Mouse (Mus musculus): ENCODE results near the gene Znrf3. TPM values are rescaled to one million over a fixed set of nuclear protein-coding genes. Genes with fewer than 3 reads are reported as not detected.
"Not testable (repeated sequence)": the region's sequence is repeated elsewhere in the genome, so short reads cannot be mapped to it uniquely, and the experiment has no call there.

The Znrf3 gene
- total RNA-seq (2014; rRNA removed) (13.6 and 17.1 TPM in 2 replicates), polyA plus RNA-seq (2015; fragmentation: Nextera tagmentation; extraction: Ambion mirVana) (9.9 and 10.2 TPM in 2 replicates)

DNA sequence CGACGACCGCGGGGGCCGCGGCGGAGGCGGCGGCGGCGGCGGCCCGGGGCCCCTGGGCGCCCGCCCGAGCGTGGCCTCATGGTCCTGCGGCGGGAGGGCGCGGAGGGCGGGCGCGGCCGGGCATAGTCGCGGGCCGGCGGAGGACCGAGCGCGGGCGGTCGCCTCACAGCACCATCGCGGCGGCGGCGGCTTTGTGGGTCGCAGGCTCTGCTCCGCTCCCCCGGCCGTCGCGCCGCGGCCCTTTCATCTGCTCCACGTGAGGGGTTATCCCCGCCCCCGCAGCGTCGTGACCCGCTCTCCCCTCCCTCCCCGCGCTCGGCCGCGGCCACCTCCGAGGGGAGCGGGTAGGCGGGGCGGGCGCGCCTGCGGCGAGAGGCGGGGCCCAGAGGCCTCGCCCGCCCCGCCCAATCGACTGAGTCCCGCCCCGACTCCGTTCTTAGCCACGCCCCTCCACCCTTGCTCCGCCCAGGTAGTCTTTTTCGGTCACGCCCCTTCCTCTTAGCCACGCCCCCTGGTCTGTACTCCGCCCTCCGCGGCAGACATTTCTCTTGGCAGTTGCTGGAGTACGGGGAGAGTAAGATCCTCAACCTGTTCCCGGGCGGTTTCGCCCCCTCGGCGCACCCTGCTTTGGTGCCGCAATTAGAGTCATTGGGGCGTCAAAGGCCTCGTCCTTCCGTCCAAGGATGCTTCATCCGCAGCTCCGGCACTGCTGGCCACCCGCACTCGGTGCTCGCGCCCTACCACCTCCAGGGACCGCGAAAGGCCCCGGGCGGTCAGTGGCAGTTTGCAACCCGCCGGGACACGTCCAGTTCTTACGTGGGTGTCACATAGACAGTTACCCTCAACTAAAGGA lies at the start of gene Znrf3:
TSS of gene Znrf3 (minus strand) at position 249 of the 853 bp plus-strand sequence.
- peak within 1 kb of the TSS; percentile 96 for H3K4me2 ChIP-seq (ENCODE audit: low read depth, low read length)
- H3K9me3 ChIP-seq (ENCODE audit: low read length), result no peaks in the 10 kb centered on the region
- no peaks in the 10 kb centered on the region for H3K36me3 ChIP-seq (ENCODE audit: insufficient read depth, low read length)
- peaks cover 15% of the 10 kb centered on the region; the same call in 1 of the 2 replicates for H3K4me1 ChIP-seq (ENCODE audit: insufficient read depth, low read length)
- peak within 1 kb of the TSS; percentile 85 for H3K4me3 ChIP-seq (ENCODE audit: low read length)
- TF ChIP-seq CTCF (IDR thresholded peaks at IDR 0.05; ENCODE audit: low read depth), result no peak
- peak within 1 kb of the TSS; percentile 81 for H3K9ac ChIP-seq (replicated peaks; ENCODE audit: low read length)
- peak; percentile 95 for DNase-seq (ENCODE audit: low spot score)
- WGBS, result under 1% methylated on average over 58 of the region's 106 CpGs
- peak within 1 kb of the TSS; percentile 79 for H3K27ac ChIP-seq
- ATAC-seq, result peak; percentile 94
- no peaks in the 10 kb centered on the region for H3K27me3 ChIP-seq (ENCODE audit: insufficient read depth, low read length)

DNA sequence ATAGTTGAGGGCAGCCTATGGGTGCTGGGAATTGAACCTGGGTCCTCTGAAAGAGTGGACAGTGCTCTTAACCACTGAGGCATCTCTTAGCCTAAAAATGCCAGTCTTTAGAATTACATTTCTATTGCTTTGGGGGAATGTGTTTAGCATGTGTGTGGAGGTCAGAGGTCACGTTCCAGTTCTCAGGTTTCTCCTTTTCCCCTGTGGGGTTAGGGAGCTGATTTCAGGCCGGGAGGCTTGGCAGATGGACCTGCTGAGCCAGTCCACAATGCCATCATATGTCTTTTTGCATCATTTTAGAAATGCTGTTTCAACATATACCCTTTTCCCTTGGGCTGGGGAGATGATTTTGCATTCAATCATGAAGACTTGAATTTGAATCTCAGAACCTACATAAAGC lies 49.2 kb upstream of the Znrf3 start:
- Histone ChIP-seq H3K27me3 (ENCODE audit: insufficient read depth, low read length) (no peaks in the 10 kb centered on the region), H3K36me3 (ENCODE audit: insufficient read depth, low read length) (no peaks in the 10 kb centered on the region), H3K4me3 (ENCODE audit: low read length) (no peak overlapping the region), H3K27ac (no peak overlapping the region), H3K4me2 (ENCODE audit: low read depth, low read length) (no peak overlapping the region), H3K9ac (replicated peaks; ENCODE audit: low read length) (no peak overlapping the region), H3K9me3 (ENCODE audit: low read length) (no peaks in the 10 kb centered on the region), H3K4me1 (ENCODE audit: insufficient read depth, low read length) (no peaks in the 10 kb centered on the region)
- no peak for TF ChIP-seq CTCF (IDR thresholded peaks at IDR 0.05; ENCODE audit: low read depth)
- ATAC-seq, result no peak
- DNase-seq (ENCODE audit: low spot score), result no peak
- WGBS, result 44% methylated on average over 2 of the region's 2 CpGs

DNA sequence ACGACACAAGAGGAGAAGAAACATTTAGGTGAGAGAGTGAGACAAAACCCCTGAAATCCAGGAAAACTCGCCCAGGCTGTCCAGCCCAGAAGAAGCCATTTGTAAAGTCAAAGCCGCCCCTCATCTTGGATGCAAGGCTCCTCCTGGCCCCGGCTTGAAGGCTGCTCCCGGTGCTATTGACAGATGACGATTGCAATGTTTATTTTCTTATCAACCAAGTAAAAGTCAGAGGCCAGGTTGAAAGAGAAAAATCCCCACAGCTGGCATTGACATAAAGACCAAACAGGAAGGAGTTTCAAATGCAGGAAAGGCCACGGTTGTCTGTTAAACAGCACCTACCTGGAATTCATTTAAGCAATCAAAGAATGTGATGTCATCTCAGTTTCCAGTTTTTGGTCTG lies 47.3 kb upstream of the Znrf3 start:
- Histone ChIP-seq H3K36me3 (ENCODE audit: insufficient read depth, low read length) (no peaks in the 10 kb centered on the region), H3K27ac (no peak overlapping the region), H3K9me3 (ENCODE audit: low read length) (no peaks in the 10 kb centered on the region), H3K4me1 (ENCODE audit: insufficient read depth, low read length) (no peaks in the 10 kb centered on the region), H3K4me2 (ENCODE audit: low read depth, low read length) (no peak overlapping the region), H3K4me3 (ENCODE audit: low read length) (no peak overlapping the region), H3K27me3 (ENCODE audit: insufficient read depth, low read length) (no peaks in the 10 kb centered on the region), H3K9ac (replicated peaks; ENCODE audit: low read length) (no peak overlapping the region)
- WGBS, result 77% methylated on average over 7 of the region's 7 CpGs
- TF ChIP-seq CTCF (IDR thresholded peaks at IDR 0.05; ENCODE audit: low read depth), result no peak
- no peak for ATAC-seq
- DNase-seq (ENCODE audit: low spot score), result no peak

DNA sequence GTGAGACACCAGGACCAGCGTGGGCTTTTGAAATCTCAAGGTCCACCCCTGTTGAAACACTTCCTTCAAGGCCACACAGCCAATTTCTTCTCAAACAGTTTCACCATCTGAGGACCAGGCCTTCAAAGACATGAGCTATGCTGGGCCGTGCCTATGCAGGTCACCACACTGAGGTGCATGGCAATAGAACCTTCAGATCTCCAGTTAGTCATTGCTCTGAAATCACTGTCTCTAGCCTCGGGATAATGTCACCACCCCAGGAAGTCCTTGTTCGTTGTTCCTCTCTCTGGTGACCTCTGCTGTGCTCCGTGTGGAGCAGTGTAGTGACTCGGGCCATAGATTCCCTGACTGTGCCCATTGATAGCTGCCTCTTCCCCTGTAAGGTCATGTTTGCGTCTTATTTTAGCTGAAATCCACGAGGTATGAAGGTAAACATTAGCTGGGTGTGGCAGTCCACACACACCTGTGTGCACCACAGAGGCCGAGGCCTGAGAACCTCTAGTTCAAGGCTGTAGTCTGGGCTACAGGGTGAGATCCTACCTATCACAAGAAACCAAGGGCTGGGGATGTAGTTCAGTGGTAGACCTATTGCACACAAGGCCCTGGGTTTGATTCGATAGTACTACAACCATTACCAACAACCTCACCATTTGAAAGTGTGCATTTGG lies 46.5 kb upstream of the Znrf3 start:
- H3K9me3 ChIP-seq (ENCODE audit: low read length), result no peaks in the 10 kb centered on the region
- ATAC-seq (no peak), DNase-seq (ENCODE audit: low spot score) (no peak)
- WGBS, result 80% methylated on average over 10 of the region's 10 CpGs
- no peaks in the 10 kb centered on the region for H3K27me3 ChIP-seq (ENCODE audit: insufficient read depth, low read length)
- H3K4me3 ChIP-seq (ENCODE audit: low read length), result no peak overlapping the region
- no peak overlapping the region for H3K9ac ChIP-seq (replicated peaks; ENCODE audit: low read length)
- TF ChIP-seq CTCF (IDR thresholded peaks at IDR 0.05; ENCODE audit: low read depth), result no peak
- H3K4me1 ChIP-seq (ENCODE audit: insufficient read depth, low read length), result no peaks in the 10 kb centered on the region
- H3K36me3 ChIP-seq (ENCODE audit: insufficient read depth, low read length), result no peaks in the 10 kb centered on the region
- no peak overlapping the region for H3K4me2 ChIP-seq (ENCODE audit: low read depth, low read length)
- no peak overlapping the region for H3K27ac ChIP-seq

DNA sequence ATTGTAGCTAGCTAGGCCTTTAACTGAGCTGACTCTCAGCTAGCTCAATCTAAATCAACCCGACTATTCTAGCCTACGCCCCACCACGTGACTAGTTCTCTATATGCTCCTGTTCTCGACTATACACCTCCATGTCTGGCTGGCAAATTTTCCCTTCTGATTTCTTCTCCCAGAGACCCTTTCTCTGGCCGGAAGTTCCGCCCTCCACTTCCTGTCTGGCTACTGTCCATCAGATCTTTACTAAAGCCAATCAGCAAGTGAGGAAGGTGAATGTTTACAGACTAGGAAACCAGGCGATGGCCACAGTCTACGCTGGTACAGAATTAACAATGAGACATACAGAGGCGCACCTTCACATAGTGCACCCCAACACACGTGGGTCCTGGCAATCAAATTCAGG lies 44.8 kb upstream of the Znrf3 start:
- not testable (repeated sequence) for DNase-seq (ENCODE audit: low spot score)

DNA sequence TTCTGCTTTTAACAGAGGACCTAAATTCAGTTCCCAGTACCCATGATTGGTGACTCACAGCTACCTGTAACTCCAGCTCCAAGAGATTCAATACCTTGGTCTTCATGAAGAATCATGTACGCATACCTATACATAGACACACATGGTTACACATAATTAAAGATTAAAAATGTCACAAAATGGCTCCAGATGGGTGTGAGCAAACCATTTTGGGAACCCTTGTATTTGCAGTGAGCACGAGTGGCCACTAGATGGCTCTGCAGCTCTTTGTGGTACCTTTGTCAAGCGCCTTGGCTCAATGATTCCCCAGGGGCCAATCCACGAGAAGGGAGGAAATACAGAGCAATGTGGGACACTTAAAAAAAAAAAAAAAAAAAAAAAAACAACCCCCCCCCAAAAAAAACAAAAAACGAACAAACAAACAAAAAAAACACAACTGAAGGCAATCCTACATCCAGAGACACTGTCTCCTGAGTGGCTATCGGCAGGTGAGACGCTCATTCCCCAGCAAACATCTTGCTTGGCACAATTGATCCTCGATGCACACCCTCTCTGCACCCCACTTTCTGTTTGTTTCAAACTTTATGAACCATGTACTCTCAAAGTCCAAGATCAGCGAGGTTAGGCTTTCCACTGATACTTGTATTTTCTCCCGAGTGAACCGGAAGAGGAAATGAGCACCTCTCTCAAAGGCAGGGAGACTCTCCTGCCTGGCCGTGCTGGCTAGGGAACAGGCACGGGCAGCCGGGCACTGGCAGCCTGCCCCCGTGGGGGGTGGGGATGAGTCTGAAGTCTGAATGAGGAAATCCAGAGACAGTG lies 40.8 kb upstream of the Znrf3 start:
- 13% methylated on average over 15 of the region's 15 CpGs for WGBS

More for the DNA sequence above, 44.8 kb upstream of the Znrf3 start:
- WGBS, result 86% methylated on average over 10 of the region's 10 CpGs
- H3K9me3 ChIP-seq (ENCODE audit: low read length); H3K27me3 ChIP-seq (ENCODE audit: insufficient read depth, low read length); H3K4me1 ChIP-seq (ENCODE audit: insufficient read depth, low read length); H3K4me2 ChIP-seq (ENCODE audit: low read depth, low read length); H3K4me3 ChIP-seq (ENCODE audit: low read length); H3K9ac ChIP-seq (replicated peaks; ENCODE audit: low read length); H3K36me3 ChIP-seq (ENCODE audit: insufficient read depth, low read length); H3K27ac ChIP-seq; ATAC-seq: not testable (repeated sequence)

More for the DNA sequence above, 40.8 kb upstream of the Znrf3 start:
- ATAC-seq (peak; percentile 86), DNase-seq (ENCODE audit: low spot score) (peak; percentile 97)
- Histone ChIP-seq H3K9ac (replicated peaks; ENCODE audit: low read length) (peak overlapping the region; percentile 40), H3K27ac (no peak overlapping the region), H3K9me3 (ENCODE audit: low read length) (no peaks in the 10 kb centered on the region), H3K4me1 (ENCODE audit: insufficient read depth, low read length) (no peaks in the 10 kb centered on the region), H3K27me3 (ENCODE audit: insufficient read depth, low read length) (no peaks in the 10 kb centered on the region), H3K36me3 (ENCODE audit: insufficient read depth, low read length) (no peaks in the 10 kb centered on the region), H3K4me2 (ENCODE audit: low read depth, low read length) (peak overlapping the region; percentile 57), H3K4me3 (ENCODE audit: low read length) (peak overlapping the region; percentile 33)
- peak; percentile 90 for TF ChIP-seq CTCF (IDR thresholded peaks at IDR 0.05; ENCODE audit: low read depth)
